Mouse (Mus musculus) intestine, embryonic 16.5 days (tissue): ENCODE data around the gene I830077J02Rik. TPM values are rescaled to one million over a fixed set of nuclear protein-coding genes. Genes with fewer than 3 reads are reported as not detected.

ENCODE experiments used
- ATAC-seq: fragments of 200-750 bp; cut with Nextera tagmentation; 2 replicates; pipeline ENCODE4 v1.8.0; 2017; ENCODE audit warnings: moderate TSS enrichment, moderate library complexity
- H3K27ac ChIP-seq: fragments of 300-500 bp; sonication (generic); 2 replicates; pipeline ENCODE4 v1.5.1; 2014; ENCODE audit warnings: mild to moderate bottlenecking, low read length
- H3K27me3 ChIP-seq: fragments of 300-500 bp; sonication (generic); replicated peaks from 2 replicates; pipeline ENCODE4 v1.6.1; 2014; ENCODE audit warnings: low read length, control low read depth, mixed read lengths; ENCODE audit not compliant: control insufficient read depth, insufficient read depth
- H3K36me3 ChIP-seq: fragments of 300-500 bp; sonication (generic); 2 replicates; pipeline ENCODE4 v1.6.1; 2014; ENCODE audit warnings: low read length, control low read depth; ENCODE audit not compliant: control insufficient read depth, insufficient read depth
- H3K4me1 ChIP-seq: fragments of 300-500 bp; sonication (generic); 2 replicates; pipeline ENCODE4 v1.6.1; 2014; ENCODE audit warnings: low read length, control low read depth, mixed read lengths; ENCODE audit not compliant: control insufficient read depth, insufficient read depth
- H3K4me2 ChIP-seq: fragments of 300-500 bp; sonication (generic); 2 replicates; pipeline ENCODE4 v1.6.1; 2014; ENCODE audit warnings: low read depth, low read length, control low read depth
- H3K4me3 ChIP-seq: fragments of 300-500 bp; sonication (generic); 2 replicates; pipeline ENCODE4 v1.5.1; 2014; ENCODE audit warnings: mild to moderate bottlenecking, low read length
- H3K9ac ChIP-seq: fragments of 300-500 bp; sonication (generic); 2 replicates; pipeline ENCODE4 v1.6.1; 2014; ENCODE audit warnings: low read depth, low read length
- H3K9me3 ChIP-seq: fragments of 300-500 bp; sonication (generic); 2 replicates; pipeline ENCODE4 v1.6.1; 2016; ENCODE audit warnings: low read length, control low read depth; ENCODE audit not compliant: control insufficient read depth
- WGBS: fragments of 180-500 bp; shearing (Covaris S2); extraction: QIAGEN DNeasy Blood & Tissue Kit; methylation state at CpG from one replicate; pipeline ENCODE4 v1.1.7; 2014; 5-methylcytosine and 5-hydroxymethylcytosine counted together
- polyA plus RNA-seq: library from polyadenylated mRNA; unstranded; fragments of >200 nt; fragmentation: Nextera tagmentation; extraction: Ambion mirVana; gene quantifications from 2 replicates; pipeline ENCODE4 v1.2.1, GENCODE M21; 2015

I830077J02Rik gene
- polyA plus RNA-seq, 1 experiment from 2014 or later: 1.1 TPM

DNA sequence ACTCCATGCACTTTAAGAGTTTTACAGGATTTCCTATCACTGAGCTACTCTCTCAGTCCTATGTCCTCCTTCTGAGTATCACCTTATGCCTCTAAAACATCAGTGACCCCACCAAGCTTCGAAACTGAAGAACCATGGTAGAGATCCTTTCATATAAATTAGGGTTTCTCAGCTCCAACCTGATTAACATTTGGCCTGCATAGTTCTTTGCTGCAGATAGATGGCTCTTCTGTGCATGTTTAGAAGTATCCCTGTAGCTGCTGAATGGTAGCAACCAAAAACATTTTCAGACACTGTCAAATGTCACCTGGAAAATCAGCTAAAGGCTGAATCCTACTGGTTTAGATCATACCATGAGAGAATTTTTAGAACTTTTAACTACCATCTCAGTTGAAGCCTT lies 24.8 kb upstream of the I830077J02Rik start:
- no peaks in the 10 kb centered on the region for H3K9me3 ChIP-seq
- WGBS: 96% methylated on average over 1 of the region's 1 CpGs
- no peak overlapping the region for H3K9ac ChIP-seq
- ATAC-seq: no peak
- H3K4me3 ChIP-seq: no peak overlapping the region
- no peaks in the 10 kb centered on the region for H3K27me3 ChIP-seq
- peaks cover 3% of the 10 kb centered on the region for H3K36me3 ChIP-seq
- H3K4me1 ChIP-seq: peaks cover 14% of the 10 kb centered on the region
- H3K27ac ChIP-seq: no peak overlapping the region
- peak overlapping the region; percentile 5; the same call in 1 of the 2 replicates for H3K4me2 ChIP-seq

DNA sequence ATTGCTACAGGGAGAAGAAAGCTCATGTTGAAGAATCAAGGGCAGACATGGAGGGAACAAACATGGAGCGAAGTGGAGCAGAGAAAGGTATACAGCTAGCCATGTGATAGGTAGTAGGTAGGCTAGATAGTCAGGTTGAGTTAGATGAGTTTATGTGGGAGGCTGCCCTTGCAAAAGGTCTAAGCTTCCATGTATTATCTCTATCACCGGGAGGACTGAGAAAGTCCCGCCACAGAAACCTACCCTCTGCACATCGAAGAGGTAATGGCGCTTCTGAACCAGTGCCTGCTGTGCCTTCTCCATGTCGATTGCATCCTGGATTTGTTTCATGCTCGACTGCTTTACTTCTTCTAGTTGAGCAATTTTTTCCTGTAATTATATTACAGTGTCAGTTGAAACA lies 18.9 kb upstream of the I830077J02Rik start:
- Histone ChIP-seq H3K27me3 (no peaks in the 10 kb centered on the region), H3K36me3 (peaks cover 25% of the 10 kb centered on the region)

GRCm38 (mm10) chr3:105936111-105936510 lies 3.6 kb upstream of the I830077J02Rik start:
- Histone ChIP-seq H3K4me2 (no peak overlapping the region), H3K4me1 (no peaks in the 10 kb centered on the region), H3K9me3 (no peaks in the 10 kb centered on the region), H3K27me3 (no peaks in the 10 kb centered on the region), H3K4me3 (no peak overlapping the region), H3K9ac (no peak overlapping the region), H3K36me3 (peaks cover 3% of the 10 kb centered on the region; the same call in 1 of the 2 replicates), H3K27ac (no peak overlapping the region)
- ATAC-seq: no peak
- 89% methylated on average over 4 of the region's 4 CpGs for WGBS

More for the DNA sequence above, 18.9 kb upstream of the I830077J02Rik start:
- no peak overlapping the region for H3K4me2 ChIP-seq
- H3K4me1 ChIP-seq: no peaks in the 10 kb centered on the region
- ATAC-seq: no peak
- no peak overlapping the region for H3K4me3 ChIP-seq
- 93% methylated on average over 7 of the region's 7 CpGs for WGBS
- no peak overlapping the region for H3K9ac ChIP-seq
- H3K9me3 ChIP-seq: no peaks in the 10 kb centered on the region
- H3K27ac ChIP-seq: no peak overlapping the region

GRCm38 (mm10) chr3:105935033-105935432 lies 2.6 kb upstream of the I830077J02Rik start:
- H3K4me1 ChIP-seq: no peaks in the 10 kb centered on the region
- H3K27ac ChIP-seq: no peak overlapping the region
- H3K36me3 ChIP-seq: no peaks in the 10 kb centered on the region
- H3K27me3 ChIP-seq: no peaks in the 10 kb centered on the region
- no peak overlapping the region for H3K4me3 ChIP-seq
- H3K9me3 ChIP-seq: no peaks in the 10 kb centered on the region
- no peak for ATAC-seq
- no peak overlapping the region for H3K4me2 ChIP-seq
- WGBS: 77% methylated on average over 5 of the region's 5 CpGs
- no peak overlapping the region for H3K9ac ChIP-seq

- 90% methylated on average over 6 of the region's 6 CpGs for WGBS
- Histone ChIP-seq H3K9ac (no peak overlapping the region), H3K27ac (no peak overlapping the region), H3K4me2 (no peak overlapping the region), H3K9me3 (no peaks in the 10 kb centered on the region), H3K4me3 (no peak overlapping the region), H3K36me3 (no peaks in the 10 kb centered on the region), H3K27me3 (no peaks in the 10 kb centered on the region), H3K4me1 (no peaks in the 10 kb centered on the region)
- ATAC-seq: no peak
Measured at GRCm38 (mm10) chr3:105933926-105934325, 1.5 kb upstream of the I830077J02Rik start.

GRCm38 (mm10) chr3:105931095-105931494 lies 1.4 kb downstream of the I830077J02Rik start:
- no peak for ATAC-seq
- Histone ChIP-seq H3K36me3 (no peaks in the 10 kb centered on the region), H3K9me3 (no peaks in the 10 kb centered on the region), H3K4me3 (no peak overlapping the region), H3K9ac (no peak overlapping the region), H3K4me2 (no peak overlapping the region), H3K4me1 (no peaks in the 10 kb centered on the region), H3K27ac (no peak overlapping the region), H3K27me3 (no peaks in the 10 kb centered on the region)
- WGBS: 72% methylated on average over 2 of the region's 2 CpGs

DNA sequence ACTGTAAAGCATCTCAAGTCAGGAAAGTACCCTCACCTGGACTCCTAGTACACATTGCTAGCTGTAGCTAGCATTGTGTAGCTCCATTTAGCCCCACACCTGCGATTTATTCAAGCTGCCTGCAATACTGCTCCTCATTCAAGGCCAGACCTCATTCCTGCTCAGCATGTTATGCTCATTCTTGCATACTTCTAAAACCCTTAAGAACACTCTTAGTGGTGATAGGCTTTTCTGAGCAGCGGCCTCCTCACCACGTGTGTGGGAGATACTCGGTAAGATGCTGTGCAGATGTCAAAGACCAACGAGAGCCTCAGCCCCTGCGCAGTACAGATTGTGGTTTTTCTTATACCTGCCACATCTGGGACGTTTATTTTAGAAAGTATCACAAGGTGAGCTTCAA lies 2.6 kb downstream of the I830077J02Rik start:
- Histone ChIP-seq H3K4me2 (no peak overlapping the region), H3K4me1 (no peaks in the 10 kb centered on the region), H3K9me3 (no peaks in the 10 kb centered on the region), H3K27me3 (no peaks in the 10 kb centered on the region), H3K27ac (no peak overlapping the region), H3K9ac (no peak overlapping the region), H3K4me3 (no peak overlapping the region), H3K36me3 (no peaks in the 10 kb centered on the region)
- ATAC-seq: no peak
- WGBS: 80% methylated on average over 7 of the region's 7 CpGs

DNA sequence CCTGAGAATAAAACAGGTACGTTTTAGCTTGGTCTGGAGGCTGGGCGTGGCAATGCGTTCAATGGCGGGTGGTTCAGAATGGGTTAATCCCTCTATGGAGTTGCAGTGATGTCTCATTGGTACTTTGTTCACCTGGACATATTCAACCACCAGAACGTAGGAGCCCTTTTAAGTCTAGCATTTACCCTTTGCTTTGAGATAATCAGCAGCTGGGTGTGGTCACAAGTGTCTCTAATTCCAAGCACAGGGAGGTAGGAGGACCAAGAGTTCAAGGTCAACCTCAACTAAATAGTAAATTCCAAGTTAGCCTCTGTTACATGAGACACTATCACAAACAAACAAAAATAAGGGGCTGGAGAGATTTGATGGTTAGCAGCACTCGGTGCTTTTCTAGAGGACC lies 3.7 kb downstream of the I830077J02Rik start:
- no peak overlapping the region for H3K4me3 ChIP-seq
- H3K4me2 ChIP-seq: no peak overlapping the region
- H3K9ac ChIP-seq: no peak overlapping the region
- H3K4me1 ChIP-seq: no peaks in the 10 kb centered on the region
- H3K36me3 ChIP-seq: no peaks in the 10 kb centered on the region
- no peak for ATAC-seq
- 85% methylated on average over 6 of the region's 6 CpGs for WGBS
- H3K27me3 ChIP-seq: no peaks in the 10 kb centered on the region
- H3K9me3 ChIP-seq: no peaks in the 10 kb centered on the region
- H3K27ac ChIP-seq: no peak overlapping the region

GRCm38 (mm10) chr3:105928195-105928569 lies 4.3 kb downstream of the I830077J02Rik start:
- ATAC-seq: no peak
- H3K4me2 ChIP-seq: no peak overlapping the region
- H3K9ac ChIP-seq: no peak overlapping the region
- H3K4me1 ChIP-seq: no peaks in the 10 kb centered on the region
- no peak overlapping the region for H3K4me3 ChIP-seq
- no peaks in the 10 kb centered on the region for H3K36me3 ChIP-seq
- no peak overlapping the region for H3K27ac ChIP-seq
- H3K27me3 ChIP-seq: no peaks in the 10 kb centered on the region
- WGBS: 87% methylated on average over 3 of the region's 3 CpGs
- no peaks in the 10 kb centered on the region for H3K9me3 ChIP-seq

DNA sequence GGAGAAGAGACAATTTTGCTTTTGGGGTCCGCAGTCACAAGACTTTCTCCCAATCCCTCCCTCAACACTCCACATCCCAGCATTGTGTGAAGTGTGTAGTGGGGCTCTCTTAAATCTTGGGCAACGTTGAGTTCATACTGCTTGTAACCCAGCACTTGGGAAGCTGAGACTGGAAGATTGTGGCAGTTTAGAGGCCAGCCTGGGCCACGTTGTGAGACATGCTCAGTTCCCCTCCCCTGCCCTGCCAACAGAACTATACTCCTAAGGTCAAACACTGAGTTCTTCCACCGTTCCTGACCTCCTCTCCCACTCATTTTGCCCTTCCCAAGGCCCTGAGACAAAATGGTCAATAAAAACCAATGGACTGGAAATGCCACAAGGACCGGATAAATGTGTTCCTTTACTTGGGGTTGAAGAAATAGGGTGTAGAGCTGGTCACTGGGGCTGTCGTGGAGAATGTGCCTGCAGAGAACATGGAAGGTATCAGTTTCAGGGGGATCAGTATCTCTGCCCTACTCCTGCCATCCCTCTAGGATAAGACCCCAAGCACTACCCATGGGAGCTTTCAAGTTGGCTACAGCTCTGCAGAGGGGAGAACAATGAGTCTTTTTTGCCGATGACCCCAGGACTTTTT lies 4.8 kb downstream of the I830077J02Rik start:
- H3K27ac ChIP-seq: no peak overlapping the region
- ATAC-seq: no peak

More for the DNA sequence above, 4.8 kb downstream of the I830077J02Rik start:
- no peaks in the 10 kb centered on the region for H3K4me1 ChIP-seq
- H3K27me3 ChIP-seq: no peaks in the 10 kb centered on the region
- no peak overlapping the region for H3K9ac ChIP-seq
- H3K36me3 ChIP-seq: no peaks in the 10 kb centered on the region
- no peak overlapping the region for H3K4me3 ChIP-seq
- 81% methylated on average over 7 of the region's 7 CpGs for WGBS
- no peak overlapping the region for H3K4me2 ChIP-seq
- no peaks in the 10 kb centered on the region for H3K9me3 ChIP-seq
